Mouse (Mus musculus): ENCODE results near the gene Shroom3. TPM values are rescaled to one million over a fixed set of nuclear protein-coding genes. Genes with fewer than 3 reads are reported as not detected.

Shroom3 gene
- total and polyA plus RNA-seq, 3 experiments, result 0.04 to 0.11 TPM; not detected in 1

DNA sequence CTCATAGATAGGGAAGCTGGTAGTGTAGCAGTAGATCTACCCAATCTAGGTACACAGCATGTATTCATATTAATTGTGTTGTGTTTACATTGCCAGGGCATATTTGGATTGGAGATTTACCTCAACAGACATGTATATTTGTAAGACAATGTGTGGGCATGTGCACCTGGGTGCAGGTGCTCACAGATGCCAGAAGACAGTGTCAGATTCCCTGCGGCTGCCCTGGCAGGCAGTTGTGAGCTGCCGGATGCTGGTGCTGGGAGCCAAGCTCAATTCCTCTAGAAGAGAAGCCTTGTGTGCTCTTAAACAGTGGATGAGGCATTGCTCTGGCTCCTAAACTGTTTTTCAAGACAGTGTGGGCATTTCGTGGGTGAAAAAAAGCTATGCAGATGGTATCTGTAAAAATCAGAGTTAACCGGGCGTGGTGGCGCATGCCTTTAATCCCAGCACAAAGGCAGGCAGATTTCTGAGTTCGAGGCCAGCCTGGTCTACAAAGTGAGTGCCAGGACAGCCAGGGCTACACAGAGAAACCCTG is 72.1 kb downstream of the Shroom3 start:
- Histone ChIP-seq H3K27ac (ENCODE audit: insufficient read depth, low read depth) (no peak overlapping the region), H3K9me3 (replicated peaks; ENCODE audit: low read length) (no peaks in the 10 kb centered on the region), H3K9ac (ENCODE audit: insufficient read depth, low read depth) (no peak overlapping the region), H3K4me3 (replicated peaks in 1 of 3; ENCODE audit: low read depth in 2 of 3, low read length in 2 of 3, poor library complexity in 1 of 3) (no peak overlapping the region), H3K27me3 (replicated peaks) (no peaks in the 10 kb centered on the region), H3K36me3 (replicated peaks in 1 of 2; ENCODE audit: control insufficient read depth in 1 of 2, insufficient read depth in 1 of 2, low read length in 1 of 2) (no peaks in the 10 kb centered on the region), H3K4me1 (ENCODE audit: control insufficient read depth in 1 of 2, insufficient read depth in 2 of 2) (no peaks in the 10 kb centered on the region), H3K79me2 (replicated peaks; ENCODE audit: control insufficient read depth, extremely low read depth, insufficient read depth, poor library complexity, severe bottlenecking) (no peaks in the 10 kb centered on the region), H3K4me2 (ENCODE audit: insufficient read depth, low read depth, poor library complexity, severe bottlenecking) (no peak overlapping the region)
- DNase-seq (ENCODE audit: extremely low read depth), result no peak
- TF ChIP-seq PAX5 (IDR thresholded peaks at IDR 0.05; ENCODE audit: low read length) (no peak), UBTF (IDR thresholded peaks at IDR 0.05; ENCODE audit: low read depth, low read length) (no peak), USF1 (IDR thresholded peaks at IDR 0.05; ENCODE audit: low read depth, low read length) (no peak), CHD2 (IDR thresholded peaks at IDR 0.05; ENCODE audit: low read length) (no peak), E2F4 (IDR thresholded peaks at IDR 0.05; ENCODE audit: insufficient replicate concordance, low read depth, low read length) (no peak), USF2 (conservative IDR thresholded peaks at IDR 0.05; ENCODE audit: low read depth, low read length) (no peak), ELF1 (IDR thresholded peaks at IDR 0.05; ENCODE audit: low read depth, low read length) (no peak), POLR2AphosphoS2 (IDR thresholded peaks at IDR 0.05; ENCODE audit: low read depth, low read length) (no peak), KAT2A (IDR thresholded peaks at IDR 0.05; ENCODE audit: insufficient replicate concordance, low read length) (no peak), ZNF384 (IDR thresholded peaks at IDR 0.05; ENCODE audit: low read depth, low read length) (no peak), TBP (conservative IDR thresholded peaks at IDR 0.05; ENCODE audit: low read depth, low read length) (no peak), HCFC1 (IDR thresholded peaks at IDR 0.05; ENCODE audit: low read depth, low read length) (no peak)
- in situ Hi-C loops (cut with MboI; ENCODE audit: low pct_ligation_motif_present, low pct_unique_long_range_greater_than_20kb, low sequenced_read_pairs) (no loop called here), dilution Hi-C loops (cut with MboI; ENCODE audit: extremely low pct_ligation_motif_present, extremely low pct_unique_long_range_greater_than_20kb, low sequenced_read_pairs) (no loop called here)

DNA sequence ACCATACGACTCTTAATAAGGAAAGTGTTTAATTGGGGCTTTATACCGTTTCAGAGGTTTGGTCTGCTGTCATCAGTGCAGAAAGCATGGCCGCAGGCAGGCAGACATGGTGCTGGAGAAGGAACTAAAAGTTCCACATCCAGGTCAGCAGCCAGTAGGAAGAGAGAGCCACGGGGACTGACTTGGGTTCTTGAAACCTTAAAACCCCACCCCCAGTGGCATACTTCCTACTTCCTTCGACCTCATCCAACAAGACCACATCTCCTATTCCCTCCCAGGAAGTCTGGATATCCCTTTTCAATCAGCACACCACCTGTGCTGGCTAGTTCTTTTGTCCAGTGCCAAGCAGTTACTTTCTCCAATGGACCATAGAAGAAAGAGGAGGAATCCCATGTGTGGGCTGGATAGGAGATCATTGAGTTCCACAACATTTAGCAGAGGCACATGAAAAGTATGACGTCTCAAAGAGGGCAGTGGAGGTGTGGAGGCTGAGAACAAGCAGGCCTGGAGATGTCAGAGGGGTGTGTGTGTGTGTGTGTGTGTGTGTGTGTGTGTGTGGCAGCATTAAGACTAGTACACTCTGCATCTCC is 76.0 kb downstream of the Shroom3 start:
- Histone ChIP-seq H3K9ac (ENCODE audit: insufficient read depth, low read depth) (no peak overlapping the region), H3K36me3 (replicated peaks in 1 of 2; ENCODE audit: control insufficient read depth in 1 of 2, insufficient read depth in 1 of 2, low read length in 1 of 2) (no peaks in the 10 kb centered on the region), H3K79me2 (replicated peaks; ENCODE audit: control insufficient read depth, extremely low read depth, insufficient read depth, poor library complexity, severe bottlenecking) (no peaks in the 10 kb centered on the region), H3K4me2 (ENCODE audit: insufficient read depth, low read depth, poor library complexity, severe bottlenecking) (no peak overlapping the region), H3K27ac (ENCODE audit: insufficient read depth, low read depth) (no peak overlapping the region), H3K4me3 (replicated peaks in 1 of 3; ENCODE audit: low read depth in 2 of 3, low read length in 2 of 3, poor library complexity in 1 of 3) (no peak overlapping the region), H3K27me3 (replicated peaks) (no peaks in the 10 kb centered on the region), H3K9me3 (replicated peaks; ENCODE audit: low read length) (no peaks in the 10 kb centered on the region), H3K4me1 (ENCODE audit: control insufficient read depth in 1 of 2, insufficient read depth in 2 of 2) (no peaks in the 10 kb centered on the region)
- in situ Hi-C loops (cut with MboI; ENCODE audit: low pct_ligation_motif_present, low pct_unique_long_range_greater_than_20kb, low sequenced_read_pairs), result no loop called here
- no peak for TF ChIP-seq CHD1 (IDR thresholded peaks at IDR 0.05; ENCODE audit: low read depth, low read length)
- TF ChIP-seq RAD21 (IDR thresholded peaks at IDR 0.05; ENCODE audit: low read depth, low read length), result no peak
- TF ChIP-seq JUND (conservative IDR thresholded peaks at IDR 0.05; ENCODE audit: low read depth, low read length), result no peak
- TF ChIP-seq MAX (IDR thresholded peaks at IDR 0.05; ENCODE audit: low read length), result no peak
- no peak for TF ChIP-seq NELFE (IDR thresholded peaks at IDR 0.05; ENCODE audit: low read depth, low read length)
- TF ChIP-seq KAT2A (IDR thresholded peaks at IDR 0.05; ENCODE audit: insufficient replicate concordance, low read length), result no peak
- TF ChIP-seq MAZ (IDR thresholded peaks at IDR 0.05; ENCODE audit: low read depth, low read length), result no peak
- TF ChIP-seq MEF2A (IDR thresholded peaks at IDR 0.05; ENCODE audit: borderline replicate concordance, low read depth, low read length), result no peak
- TF ChIP-seq SIN3A (IDR thresholded peaks at IDR 0.05; ENCODE audit: low read length), result no peak
- TF ChIP-seq ZMIZ1 (IDR thresholded peaks at IDR 0.05; ENCODE audit: low read depth, low read length), result no peak
- no peak for TF ChIP-seq MXI1 (IDR thresholded peaks at IDR 0.05; ENCODE audit: low read depth, low read length)
- no peak for TF ChIP-seq POLR2AphosphoS2 (IDR thresholded peaks at IDR 0.05; ENCODE audit: low read depth, low read length)
- TF ChIP-seq UBTF (IDR thresholded peaks at IDR 0.05; ENCODE audit: low read depth, low read length), result no peak
- no peak for TF ChIP-seq PAX5 (IDR thresholded peaks at IDR 0.05; ENCODE audit: low read length)
- no peak for TF ChIP-seq CTCF (conservative IDR thresholded peaks at IDR 0.05 in 1 of 2, IDR thresholded peaks at IDR 0.05 in 1 of 2; ENCODE audit: low read depth in 2 of 2, low read length in 2 of 2)
- TF ChIP-seq BHLHE40 (IDR thresholded peaks at IDR 0.05; ENCODE audit: low read depth, low read length), result no peak
- TF ChIP-seq ZC3H11A (IDR thresholded peaks at IDR 0.05; ENCODE audit: low read depth, low read length), result no peak
- no peak for TF ChIP-seq ZKSCAN1 (IDR thresholded peaks at IDR 0.05; ENCODE audit: borderline replicate concordance, low read depth, low read length)
- TF ChIP-seq EP300 (IDR thresholded peaks at IDR 0.05; ENCODE audit: low read length), result no peak
- dilution Hi-C loops (cut with MboI; ENCODE audit: extremely low pct_ligation_motif_present, extremely low pct_unique_long_range_greater_than_20kb, low sequenced_read_pairs), result no loop called here
- DNase-seq (ENCODE audit: extremely low read depth), result no peak
